Mouse (Mus musculus) naive thymus-derived CD4-positive, alpha-beta T cell, adult 2 months (primary cell): ENCODE measurements around the gene Rbm47.

Source experiments
- DNase-seq: peaks from one replicate; pipeline ENCODE4 v3.0.0-alpha.2; 2011; ENCODE audit warnings: low read depth

The Rbm47 gene

DNA sequence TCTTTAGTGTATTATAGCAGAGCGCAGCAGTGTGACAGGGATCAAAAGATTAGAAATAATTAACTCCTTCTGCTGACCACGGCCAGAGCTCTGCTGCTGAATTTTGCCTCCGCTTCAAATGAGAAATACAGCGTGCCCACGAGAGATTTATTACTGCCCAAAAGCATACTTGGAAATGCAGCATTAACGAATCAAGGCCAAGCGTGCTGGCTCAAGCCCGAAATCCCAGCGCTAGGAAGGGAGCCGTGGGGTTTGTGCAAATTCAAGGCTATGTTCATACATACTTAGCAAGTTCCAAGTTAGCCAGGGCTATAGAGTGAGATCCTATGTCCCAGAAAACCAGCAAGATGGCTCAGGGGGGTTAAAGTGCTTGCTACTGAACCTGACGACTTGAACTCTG lies 47.5 kb downstream of the Rbm47 start:
- DNase-seq: no peak

DNA sequence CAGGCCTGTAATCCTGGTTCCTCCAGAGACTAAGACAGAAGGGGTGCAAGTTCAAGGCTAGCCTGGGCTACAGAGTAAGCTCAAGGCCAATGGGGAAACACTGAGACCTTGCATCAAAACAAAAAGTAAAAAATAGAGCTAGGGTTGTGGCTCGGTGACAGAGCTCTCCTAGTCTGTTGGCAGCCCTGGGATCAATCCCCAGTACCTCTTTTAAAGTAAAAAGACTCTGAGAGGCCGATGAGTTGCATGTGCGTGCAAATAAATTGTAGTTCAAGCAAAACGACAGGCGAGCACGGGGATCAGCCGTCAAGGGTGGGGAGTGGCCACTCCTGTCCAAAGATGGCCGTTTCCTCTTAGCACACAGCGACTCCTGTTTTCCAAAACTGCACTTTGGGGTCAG lies 48.0 kb downstream of the Rbm47 start:
- DNase-seq: no peak

DNA sequence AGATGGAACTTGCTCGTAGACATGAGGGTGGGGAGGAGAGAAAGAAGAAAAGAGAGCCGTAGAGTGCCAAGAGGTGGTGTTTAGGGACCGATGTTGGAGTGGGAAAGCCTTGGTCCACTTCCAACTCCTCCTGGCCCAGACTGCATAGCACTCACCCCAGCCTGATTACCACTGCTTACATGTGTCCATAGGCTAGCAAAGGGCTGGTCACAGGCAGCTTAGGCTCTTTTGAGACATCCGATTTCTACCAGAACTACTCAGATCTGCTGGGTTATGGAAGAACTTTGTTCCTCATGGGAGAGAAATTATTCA lies 48.9 kb downstream of the Rbm47 start:
- DNase-seq: no peak

DNA sequence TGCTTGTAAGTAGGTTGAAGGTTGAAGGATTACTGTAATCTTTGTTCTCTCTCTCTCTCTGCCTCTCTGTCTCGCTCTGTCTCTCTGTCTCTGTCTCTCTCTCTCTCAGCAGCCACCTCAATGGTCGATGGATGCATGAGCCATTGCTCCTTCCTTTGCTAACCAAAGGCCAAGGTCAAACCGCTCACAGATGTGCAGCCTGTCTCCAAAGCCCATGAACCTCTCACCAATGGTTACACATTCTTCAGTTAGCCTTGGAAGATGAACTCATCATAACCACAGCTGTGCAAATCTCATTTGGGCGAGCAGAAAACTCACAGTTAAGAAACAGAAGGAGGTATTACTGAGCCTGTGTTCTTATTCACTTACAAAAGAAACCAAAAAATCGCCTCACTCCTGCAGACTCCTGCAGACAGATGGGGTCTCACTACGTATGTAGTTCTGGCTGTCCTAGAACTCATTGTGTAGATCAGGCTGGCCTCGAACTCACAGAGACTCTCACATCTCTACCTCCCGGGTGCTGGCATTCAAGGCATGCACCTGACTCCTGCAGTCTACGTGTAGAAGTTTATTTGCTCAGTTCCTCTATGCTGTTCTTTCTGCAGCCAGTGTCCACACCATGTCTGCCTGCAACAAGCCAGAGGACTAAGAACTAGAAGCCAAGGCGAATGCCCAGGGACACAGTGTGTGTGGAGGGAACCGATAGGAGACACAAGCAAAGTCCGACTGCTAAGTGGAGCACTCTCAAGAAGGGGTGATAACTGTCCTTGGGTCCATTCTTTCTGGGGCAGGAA lies 49.4 kb downstream of the Rbm47 start:
- no peak for DNase-seq

DNA sequence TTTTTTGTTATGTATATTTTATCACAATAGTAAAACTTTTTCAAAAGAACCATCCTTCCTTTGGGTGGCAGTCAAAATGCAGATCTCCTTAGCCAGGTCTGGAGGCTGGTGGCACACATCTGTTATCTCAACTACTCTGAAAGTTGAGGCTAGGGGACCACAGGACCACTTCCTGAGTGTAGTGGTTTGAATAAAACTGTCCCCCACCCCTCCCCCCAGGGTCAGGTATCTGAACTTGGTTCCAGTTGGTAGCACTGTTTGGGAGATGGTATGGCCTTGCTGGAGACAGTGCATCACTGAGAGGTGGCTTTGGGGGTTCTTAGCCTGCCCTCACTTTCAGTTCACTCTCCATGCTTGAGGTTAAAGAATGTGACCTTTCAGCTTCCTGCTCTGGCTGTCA lies 51.7 kb downstream of the Rbm47 start:
- no peak for DNase-seq

DNA sequence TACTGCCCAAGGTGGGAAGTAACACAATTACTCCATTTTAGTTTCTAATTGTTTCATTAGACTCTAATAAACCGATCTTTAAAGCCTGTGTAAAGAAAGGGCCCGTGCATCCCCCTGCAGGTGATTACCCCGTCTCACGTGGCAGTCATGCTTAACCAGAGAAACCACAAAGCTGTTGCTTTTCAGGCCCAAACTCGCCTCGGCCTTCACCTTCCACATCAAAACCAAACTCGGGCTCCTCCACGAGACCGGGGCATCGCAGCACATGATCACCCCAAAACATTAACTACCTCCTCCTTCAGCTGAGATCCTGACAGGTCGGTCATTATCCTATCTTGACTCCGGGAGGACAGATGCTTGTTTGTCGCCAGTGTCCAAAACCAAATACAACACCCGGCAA lies 58.2 kb downstream of the Rbm47 start:
- no peak for DNase-seq

DNA sequence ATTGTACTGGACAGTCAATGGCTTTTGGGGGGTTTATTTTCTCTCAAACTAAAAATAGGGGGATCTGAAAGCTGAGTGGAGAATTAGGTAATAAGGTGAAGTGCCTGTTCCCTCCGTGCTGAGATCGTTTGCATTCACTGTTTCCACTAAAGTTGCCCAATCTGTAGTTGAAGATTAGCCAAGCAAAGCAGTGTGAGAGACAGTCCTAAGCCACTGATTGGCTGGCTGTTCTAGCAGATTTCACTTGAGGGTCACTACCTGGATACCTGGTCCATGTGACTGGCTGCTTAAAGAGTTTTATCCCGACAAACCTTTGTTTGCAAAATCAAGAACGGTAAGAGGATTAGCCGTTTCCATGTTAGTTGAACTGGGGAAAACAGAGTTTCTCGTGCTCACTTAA lies 58.7 kb downstream of the Rbm47 start:
- DNase-seq: no peak

DNA sequence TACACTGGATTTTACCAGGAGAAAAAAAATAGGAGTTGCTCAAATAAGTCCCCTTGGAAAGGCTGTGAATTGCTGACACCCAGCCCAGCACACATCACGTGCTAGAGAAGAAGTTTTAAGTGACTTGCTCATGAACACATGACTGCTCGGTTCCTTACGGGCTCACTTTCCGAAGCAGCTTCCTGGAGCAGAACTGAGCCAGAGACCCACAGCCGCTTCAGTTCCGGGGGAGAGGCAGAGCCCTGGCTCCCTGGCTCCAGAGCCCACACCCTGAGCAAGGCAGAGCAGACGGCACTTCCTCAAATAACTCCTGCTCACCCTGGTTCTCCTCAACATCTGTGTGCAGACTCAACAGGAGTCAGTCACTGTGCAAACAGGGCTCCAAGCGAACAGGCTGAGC lies 60.9 kb downstream of the Rbm47 start:
- DNase-seq: no peak

DNA sequence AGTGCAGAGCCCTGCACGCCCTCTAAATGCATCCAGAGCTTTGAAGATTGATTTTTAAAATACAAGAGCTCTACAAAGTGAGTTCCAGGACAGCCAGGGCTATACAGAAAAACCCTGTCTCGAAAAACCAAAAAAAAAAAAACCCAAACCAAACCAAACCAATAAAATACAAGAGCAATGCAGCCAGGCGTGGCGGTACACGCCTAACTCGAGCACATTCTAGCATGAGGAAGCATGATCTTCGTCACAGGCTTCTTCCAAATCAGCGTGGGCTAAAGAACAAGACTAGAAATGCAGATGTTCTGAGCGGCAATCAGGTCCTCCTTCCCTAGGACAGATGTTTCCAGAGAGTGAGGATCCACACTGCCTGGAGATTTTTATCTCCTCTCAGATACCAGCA lies 66.5 kb downstream of the Rbm47 start:
- no peak for DNase-seq

DNA sequence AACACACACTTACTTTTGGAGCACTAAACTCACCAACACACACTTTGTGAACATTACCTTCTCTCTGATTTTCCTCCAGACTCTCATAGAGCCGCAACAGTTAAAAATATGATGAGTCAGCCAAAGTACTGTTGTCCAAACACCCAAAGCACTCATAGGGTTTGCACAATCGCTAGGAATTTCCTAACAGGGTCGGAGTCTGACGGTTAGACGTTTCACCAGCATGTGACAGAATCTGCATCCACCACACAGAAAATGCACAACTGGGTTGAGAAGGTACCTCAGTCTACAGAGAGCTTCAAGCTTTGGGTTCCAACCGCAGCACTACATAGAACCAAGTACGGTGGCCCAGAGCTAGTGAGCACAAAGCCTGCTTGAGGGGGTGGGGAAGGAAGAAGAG lies 67.0 kb downstream of the Rbm47 start:
- no peak for DNase-seq

DNA sequence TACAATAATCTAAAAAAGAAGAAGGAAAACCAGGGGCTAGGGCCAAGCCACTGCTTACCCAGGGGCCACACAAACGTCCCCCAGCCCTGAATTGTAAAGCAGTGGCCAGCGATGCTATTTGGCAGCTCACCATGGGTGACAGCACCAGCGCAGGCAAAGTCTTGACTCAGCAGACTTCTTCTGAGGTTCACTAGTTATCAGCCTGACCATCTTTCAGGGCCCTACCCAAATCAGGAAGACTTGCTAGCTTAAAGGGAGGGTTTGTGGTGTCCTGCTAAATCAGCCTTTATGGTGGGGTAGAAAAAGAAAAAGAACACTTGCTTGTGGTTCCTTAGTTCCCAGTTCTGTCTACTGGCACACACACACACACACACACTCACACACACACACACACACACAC lies 67.6 kb downstream of the Rbm47 start:
- DNase-seq: no peak

DNA sequence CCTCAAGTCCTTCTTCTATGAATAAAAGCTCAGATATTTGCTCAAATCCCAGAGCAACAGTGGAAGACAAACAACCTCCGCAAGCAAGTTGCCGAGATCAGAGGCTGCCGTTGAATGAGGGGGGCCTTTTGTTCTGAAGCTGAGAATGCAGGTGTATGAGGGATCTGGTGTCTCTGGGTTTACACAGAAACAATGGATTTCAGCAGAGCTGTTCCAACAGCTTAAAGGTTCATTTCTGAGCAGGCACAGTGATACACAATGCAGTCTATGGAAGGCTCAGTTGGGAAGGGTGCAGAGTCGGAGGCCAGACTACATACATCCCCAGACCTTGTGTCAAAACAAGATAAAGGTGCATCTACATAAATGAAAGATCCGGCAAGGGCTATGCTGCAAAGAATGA lies 69.5 kb downstream of the Rbm47 start:
- DNase-seq: no peak

DNA sequence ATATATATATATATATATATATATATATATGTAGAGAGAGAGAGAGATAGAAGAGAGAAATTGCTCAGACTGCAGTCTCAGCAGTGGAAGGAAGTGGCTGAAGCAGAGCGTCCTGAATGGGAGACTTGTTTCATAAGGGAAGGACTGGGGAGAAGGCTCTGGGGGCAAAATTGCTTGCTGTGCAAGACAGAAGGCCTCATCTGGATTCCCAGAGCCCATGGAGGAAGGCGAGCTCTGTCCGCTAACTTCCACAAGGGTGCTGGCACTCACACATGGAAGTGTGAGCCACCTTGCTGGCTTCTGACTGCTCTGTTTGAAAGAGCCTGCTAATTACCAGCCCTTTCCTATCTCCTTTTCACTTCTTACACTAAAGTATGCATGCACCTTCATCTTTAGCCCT lies 70.1 kb downstream of the Rbm47 start:
- DNase-seq: no peak

DNA sequence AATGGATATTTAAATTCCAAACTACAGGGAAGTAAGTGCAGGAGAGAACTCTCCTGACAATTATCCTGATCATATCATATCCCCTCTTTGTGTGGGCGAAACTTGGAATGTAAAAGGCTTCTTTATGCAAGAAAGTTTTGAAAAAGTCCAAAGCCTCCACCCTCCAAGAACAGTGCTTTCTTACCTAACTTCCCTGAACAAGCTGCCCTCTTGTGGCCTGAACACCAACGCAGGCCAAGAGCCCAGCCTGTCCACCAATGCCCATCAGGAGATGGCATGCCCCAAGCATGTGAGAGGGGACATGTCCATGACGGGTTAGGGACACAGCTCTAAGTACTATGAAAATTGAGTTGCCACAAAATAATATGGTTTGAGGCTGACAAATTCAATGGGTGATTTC lies 71.3 kb downstream of the Rbm47 start:
- DNase-seq: peak; percentile 35

DNA sequence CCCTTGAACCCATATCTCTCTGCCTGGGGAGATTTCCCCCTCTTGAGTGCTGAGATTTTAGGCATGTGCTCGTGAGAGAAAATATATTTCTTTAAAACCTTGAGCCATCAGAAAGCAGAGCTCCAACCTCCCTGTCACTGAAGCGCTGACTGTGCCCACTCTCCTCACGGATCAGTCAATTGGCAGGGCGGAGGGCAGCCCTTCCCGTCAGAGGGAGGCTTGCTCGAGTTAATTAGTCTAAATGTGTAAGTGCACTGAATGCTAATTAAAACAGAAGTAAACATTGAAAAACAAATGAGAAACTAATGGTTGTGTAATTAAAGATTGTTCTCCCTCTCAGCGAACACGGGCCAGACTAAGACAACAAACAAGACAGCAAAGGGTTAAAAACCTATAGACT lies 72.6 kb downstream of the Rbm47 start:
- no peak for DNase-seq

DNA sequence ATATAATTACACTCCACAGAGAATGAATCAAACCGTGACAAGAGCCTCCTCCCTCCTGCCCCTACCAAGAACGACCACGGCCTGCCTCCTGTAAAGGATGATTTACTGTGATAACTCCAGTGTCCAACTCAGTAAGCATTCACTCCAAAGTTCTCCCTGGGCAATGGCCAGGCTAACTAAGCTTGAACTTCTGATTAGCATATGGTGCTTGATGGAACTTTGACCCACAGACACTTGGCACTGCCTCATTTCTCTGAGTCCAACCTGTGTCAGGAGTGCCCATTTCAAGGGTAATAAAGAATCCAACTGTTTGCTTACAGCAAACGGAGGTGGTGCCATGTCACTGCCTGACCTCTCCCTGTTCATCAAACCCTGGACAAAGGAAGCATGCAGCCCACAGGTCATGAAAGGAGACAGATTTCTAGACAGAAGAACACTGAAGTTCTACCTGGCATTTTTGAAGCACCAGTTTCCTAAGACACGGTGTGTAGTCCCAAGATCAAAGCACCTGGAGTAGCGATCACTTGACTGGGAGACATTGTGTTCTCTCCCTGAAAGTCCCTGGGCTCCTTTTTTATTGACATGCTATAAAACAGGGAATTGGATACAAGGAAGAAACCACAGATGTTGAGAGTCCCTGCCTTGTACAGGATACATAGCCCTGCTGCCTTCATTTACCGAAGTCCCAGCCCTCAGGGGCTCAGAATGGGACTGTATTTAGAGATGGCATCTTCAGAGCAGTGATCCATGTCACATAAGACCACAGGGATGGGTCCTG lies 74.6 kb downstream of the Rbm47 start:
- DNase-seq: no peak

DNA sequence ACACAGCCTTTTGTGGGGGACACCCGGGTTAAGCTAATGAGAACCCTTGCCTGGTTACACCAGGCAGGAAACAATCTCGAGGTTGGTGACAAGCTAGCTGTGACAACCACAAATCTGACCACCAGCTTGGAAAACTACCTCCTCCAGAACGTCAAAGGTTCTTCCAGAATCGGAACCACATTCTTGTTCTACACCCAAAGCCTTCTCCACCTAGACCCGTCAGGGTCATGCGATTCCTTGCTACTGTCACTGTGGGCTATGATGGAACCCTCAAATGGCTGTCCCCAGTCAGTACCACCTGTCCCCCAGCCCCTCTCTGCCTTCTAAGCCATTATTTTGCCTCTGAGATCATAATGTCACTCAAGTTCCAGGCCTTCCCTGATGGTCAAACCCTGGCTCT lies 76.8 kb downstream of the Rbm47 start:
- no peak for DNase-seq

DNA sequence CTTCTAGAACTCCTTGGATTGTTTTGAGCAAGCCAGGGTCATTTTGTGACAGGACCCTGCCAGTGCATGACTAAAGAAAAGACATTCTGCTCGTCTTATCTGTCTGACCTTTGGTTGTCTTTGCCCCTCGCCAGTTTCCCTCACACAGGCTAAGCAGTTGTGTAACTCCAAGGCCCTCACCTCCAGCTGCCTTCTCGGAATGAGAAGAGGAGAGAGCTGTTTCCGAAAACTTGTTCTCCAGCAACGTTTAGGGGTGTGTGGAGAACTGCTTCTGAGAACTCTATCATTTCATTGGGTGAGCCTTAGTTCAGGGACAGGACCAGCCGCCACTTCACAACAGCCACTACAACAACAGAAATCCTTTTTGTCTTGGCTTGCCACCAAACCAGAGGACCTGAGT lies 77.8 kb downstream of the Rbm47 start:
- no peak for DNase-seq

DNA sequence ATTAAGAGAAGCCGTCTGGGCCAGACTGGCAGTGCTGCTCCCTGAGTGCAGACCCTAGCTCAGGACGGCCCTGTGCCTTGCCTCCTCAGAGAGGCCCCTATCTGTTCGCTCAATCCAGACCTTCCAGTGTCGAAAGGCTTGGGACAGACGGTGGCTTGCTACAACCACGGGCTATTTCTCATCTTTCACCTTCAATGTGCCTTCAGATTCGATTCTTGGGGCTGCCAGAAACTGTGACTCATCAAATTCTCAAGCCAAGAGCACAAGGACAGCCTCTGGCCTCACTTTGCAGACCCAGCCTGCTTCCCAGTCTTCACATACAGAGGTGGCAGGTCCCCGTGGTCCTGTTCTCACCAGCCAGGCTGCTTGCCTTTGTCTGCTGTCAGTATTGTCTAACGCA lies 82.9 kb downstream of the Rbm47 start:
- DNase-seq: no peak

DNA sequence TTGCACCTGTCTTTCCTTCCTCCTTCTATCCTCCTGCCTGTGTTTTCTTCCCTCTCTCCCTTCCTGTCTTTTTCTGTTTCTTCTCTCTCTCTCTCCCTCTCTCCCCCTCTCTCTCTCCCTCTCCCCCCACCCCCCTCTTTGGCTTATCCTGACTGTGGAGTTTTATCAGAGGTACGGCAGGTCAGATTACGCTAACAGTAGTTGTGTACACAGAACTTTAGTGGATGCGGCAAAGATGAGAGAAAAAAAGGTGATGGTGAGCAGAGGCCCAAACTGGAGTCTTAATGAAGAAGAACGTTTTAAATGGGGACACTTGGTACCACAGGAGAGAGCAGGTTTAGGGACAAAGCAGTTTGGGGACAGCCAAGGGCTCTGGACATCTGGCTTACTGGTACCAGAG lies 83.3 kb downstream of the Rbm47 start:
- DNase-seq: no peak

DNA sequence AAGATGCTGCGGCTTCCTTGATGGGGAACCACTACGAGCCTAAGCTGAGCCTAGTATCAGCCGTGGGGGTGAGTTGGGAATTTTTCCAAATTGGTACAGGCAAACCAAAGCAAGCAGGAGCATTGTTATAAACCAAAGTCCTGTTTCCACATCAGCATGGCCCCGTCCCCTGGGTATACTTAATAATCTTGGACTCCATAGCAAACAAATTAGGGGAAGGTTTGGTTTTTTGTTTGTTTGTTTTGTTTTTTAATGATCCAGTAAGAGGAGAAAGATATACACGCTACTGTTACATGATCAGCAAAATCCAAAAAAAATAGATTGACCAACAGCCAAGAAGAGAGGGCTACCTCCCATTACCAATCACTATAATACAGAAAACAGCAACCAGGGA lies 84.0 kb downstream of the Rbm47 start:
- DNase-seq: no peak

DNA sequence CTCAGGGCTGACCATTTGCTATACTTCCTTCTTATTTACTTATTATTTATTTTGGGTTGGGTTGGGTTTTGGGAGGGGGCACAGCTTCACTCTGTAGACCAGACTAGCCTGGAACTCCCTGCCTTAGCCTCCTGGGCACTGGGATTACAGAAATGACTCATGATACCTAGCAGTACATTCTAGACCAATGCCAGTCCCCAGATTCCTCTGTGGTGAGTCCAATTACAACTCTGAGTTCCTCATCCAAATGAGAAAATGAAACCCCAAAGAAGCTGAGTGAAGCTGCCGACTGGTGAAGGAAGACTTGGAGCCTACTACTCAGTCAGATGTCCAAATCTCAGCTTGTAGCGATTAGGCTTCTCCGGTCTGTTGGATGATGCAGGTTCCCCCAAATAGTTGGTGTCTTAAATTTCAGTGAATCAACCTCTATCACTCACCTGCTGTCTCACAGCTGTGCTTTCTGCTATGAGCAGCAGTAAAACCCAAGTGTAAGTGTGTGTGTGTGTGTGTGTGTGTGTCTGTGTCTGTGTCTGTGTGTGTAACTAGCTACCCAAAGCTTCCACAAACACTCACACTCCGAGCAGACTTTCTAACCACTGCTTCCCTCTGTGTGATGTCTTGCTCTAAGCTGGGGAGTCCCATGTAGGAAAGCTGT lies 84.5 kb downstream of the Rbm47 start:
- DNase-seq: no peak

DNA sequence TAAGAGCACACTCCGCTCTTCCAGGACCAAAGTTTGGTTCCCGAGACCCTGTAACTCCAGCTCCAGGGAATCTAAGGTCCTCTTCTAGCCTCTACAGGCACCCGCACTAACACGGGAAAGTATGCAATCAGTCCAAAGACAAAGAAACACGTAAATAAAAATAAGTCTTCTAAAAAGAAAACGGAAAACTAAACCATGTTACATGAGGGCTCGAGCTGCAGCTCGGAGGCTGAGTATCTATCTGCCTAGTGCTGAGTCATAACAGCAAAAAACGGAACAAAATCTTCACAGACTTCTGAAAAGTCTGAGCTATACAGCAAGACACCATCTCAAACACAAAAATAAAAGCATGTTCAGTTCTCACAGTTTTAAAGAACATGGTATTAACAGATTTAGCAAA lies 86.0 kb downstream of the Rbm47 start:
- DNase-seq: no peak

DNA sequence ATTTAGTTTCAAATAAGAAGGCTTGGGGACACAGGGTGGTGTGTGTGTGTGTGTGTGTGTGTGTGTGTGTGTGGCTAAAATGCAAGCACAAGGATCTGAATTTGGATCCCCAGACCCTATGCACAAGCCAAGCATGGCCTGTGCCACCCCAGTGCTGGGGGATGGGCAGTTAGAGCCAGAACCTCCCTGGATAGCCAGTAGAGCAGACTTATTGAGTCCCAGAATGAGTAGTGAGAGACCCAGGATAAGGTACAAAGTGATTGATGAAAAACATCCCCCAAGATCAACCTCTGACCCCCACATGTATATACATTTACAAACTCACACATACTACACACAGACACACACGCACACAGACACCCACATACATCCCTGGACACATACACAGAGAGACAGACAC lies 86.6 kb downstream of the Rbm47 start:
- DNase-seq: no peak
